Mouse (Mus musculus) heart, postnatal 10 days (tissue): ENCODE data around the gene Alad. TPM values are rescaled to one million over a fixed set of nuclear protein-coding genes. Genes with fewer than 3 reads are reported as not detected.
"Not testable (repeated sequence)": the region's sequence is repeated elsewhere in the genome, so short reads cannot be mapped to it uniquely, and the experiment has no call there.

Experiments
- DNase-seq, 2 experiments: peaks; one replicate each; pipeline ENCODE4 v3.0.0; 2021
- intact Hi-C: fragments of 180-260 bp; cut with DNase I; formaldehyde crosslinking; loops from one replicate; pipeline ENCODE4 v1.15.1; 2025
- total RNA-seq, 2 experiments: library from RNA; stranded (reverse); gene quantifications; 2 replicates each; pipeline ENCODE4 v1.2.3; 2021

Gene Alad
- total RNA-seq, 2 experiments from 2014 or later: 61.1 to 65.2 TPM

DNA sequence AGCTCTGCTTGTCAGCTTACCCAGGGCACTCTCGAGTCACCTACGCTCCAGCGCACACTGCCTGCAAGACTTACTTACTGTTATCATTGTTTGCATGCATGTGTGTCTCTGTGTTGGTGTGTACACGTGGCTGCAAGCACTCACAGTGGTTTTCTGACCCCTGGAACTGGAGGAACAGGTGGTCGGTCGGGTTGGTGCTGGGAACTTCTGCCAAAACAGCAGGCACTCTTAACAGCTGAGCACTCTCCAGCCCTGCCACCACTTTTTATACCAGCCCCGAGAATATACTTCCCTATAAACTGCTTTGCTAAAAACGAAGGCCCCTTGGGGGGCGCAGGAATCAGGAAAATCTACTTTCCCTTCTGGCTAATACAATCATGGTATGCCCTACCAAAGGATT is 25.5 kb downstream of the Alad start:
- intact Hi-C loops: no loop called here

DNA sequence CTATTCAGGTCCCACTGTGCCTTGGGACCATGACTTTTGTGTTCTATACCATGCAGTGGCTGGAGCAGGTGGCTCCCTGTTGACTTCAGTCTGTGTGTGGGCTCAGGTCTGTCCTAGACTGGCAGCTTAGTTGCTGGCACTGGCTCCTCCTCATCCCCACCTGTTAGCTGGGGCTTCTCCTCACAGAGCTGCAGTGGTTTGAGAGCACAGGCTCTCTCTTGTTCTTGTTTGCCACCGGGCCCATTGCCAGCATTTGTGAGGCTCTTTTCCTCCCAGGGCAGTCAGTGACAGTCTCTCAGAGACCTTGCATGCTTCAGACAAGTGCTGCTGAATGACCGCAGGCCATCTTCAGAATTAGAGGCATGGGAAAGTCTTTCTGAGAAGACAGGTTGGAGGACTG is 27.0 kb downstream of the Alad start:
- DNase-seq: no peak
- intact Hi-C loops: no loop called here

More for the DNA sequence above, 25.5 kb downstream of the Alad start:
- DNase-seq: no peak

DNA sequence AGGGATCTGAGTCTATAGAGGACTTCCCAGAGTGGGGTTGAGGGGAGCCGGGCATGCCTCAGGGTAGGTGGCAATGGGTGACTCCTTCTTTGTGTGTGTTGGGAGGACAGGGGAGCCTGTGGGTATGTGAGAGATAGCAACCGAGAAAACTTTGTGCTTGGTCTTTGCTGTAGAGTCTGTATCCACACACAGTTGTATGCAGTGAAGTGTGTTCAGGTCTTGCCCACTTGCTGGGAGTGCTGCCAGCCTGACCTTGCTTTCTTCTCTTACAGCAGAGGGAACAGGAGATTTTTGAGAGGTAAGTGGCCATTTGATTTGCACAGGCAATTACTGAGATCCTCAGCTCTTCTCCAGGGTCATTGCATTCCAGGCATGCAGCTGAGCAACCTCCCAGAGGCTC is 31.8 kb downstream of the Alad start:
- DNase-seq: no peak
- intact Hi-C loops: no loop called here

DNA sequence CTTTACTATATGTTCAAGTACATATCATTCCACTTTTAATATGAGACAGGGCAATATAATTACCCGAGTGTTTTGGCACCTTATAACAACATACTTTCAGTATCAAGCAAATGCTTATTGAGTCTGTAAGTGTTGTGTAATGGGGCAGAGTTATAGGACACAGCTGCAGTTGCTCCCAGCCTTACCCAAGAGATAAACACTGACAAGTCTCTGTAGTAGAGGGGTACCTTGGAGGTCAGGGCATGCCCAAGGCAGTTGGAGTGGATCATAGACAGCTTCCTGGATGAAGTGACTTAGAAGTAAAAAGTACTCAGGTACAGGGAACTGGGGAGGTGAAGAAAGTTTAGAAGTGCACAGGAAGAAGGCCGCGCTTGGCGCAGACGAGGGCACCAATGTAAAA is 32.5 kb downstream of the Alad start:
- intact Hi-C loops: no loop called here
- no peak for DNase-seq

DNA sequence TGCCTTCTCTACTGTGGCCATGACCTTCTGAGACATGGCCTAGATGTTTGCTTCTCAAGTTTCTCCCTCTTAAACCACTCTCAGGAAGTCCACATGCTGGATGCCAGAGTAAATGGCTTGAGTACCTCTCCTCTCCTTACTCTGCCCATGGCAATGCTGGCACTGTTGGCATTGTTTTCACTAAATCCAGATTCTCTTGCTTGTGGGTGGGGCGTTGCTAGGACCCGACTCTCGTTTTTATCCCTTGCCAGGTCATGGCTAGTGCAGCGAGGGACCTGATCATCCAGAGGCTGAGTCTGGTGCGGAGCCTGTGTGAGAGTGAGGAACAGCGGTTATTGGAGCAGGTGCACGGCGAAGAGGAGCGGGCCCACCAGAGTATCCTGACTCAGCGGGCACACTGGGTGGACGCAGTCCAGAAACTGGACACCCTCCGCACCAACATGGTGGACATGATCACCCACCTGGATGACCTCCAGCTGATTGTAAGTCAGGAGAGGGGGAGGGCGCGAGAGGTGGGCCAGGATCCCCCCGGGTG is 33.5 kb downstream of the Alad start:
- intact Hi-C loops: no loop called here
- DNase-seq: no peak

DNA sequence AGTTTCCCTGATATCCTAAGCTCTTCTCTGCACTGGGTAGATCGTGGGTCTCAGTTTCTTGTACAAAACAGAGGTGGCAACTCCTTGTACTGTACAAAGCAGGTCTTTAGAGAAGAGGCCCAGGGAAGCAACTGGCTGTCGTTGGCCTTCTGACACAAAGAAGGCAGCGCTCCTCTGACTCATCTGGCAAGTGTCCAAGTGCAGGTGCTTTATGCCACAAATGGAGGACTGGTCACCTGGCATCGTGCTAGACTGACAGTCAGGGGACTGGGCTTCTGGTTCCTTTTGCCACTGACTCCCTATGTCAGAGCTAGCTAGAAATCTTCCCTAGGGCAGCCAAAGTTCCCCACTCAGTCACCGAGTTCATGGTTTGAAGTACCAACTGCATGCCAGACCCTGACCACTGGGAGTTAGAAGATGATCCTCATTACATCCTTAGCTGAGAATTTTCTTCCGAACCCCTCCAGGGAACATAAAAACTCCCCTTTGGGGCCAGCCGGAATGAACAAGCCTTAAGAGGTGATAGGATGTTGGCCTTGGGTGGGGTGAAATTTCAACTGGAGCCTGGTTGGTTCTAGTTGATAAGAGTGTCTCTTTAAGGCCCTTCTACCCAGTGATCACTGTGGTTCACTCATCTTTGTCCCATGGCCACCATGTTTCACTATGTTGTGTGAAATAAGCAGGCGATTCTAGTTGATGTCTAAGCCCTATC is 34.1 kb downstream of the Alad start:
- intact Hi-C loops: no loop called here

DNA sequence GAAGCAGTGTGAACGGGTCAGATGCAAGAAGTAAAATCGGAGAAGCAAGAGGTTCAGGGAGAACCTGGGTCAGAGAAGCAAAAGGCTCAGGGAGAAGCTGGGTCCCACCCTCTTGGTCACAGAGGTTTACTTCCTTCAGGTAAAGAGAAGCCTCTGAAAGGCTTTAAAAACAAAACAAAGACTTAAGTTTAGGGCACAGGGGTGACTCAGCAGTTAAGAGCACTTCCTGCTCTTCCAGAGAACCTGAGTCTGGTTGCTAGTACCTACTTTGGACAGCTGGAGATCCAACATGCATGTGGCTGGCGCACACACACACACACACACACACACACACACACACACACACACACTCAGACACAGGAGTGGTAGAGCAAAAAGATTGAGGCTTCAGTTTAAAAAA is 34.8 kb downstream of the Alad start:
- intact Hi-C loops: no loop called here
- DNase-seq: no peak

More for the DNA sequence above, 34.1 kb downstream of the Alad start:
- no peak for DNase-seq

DNA sequence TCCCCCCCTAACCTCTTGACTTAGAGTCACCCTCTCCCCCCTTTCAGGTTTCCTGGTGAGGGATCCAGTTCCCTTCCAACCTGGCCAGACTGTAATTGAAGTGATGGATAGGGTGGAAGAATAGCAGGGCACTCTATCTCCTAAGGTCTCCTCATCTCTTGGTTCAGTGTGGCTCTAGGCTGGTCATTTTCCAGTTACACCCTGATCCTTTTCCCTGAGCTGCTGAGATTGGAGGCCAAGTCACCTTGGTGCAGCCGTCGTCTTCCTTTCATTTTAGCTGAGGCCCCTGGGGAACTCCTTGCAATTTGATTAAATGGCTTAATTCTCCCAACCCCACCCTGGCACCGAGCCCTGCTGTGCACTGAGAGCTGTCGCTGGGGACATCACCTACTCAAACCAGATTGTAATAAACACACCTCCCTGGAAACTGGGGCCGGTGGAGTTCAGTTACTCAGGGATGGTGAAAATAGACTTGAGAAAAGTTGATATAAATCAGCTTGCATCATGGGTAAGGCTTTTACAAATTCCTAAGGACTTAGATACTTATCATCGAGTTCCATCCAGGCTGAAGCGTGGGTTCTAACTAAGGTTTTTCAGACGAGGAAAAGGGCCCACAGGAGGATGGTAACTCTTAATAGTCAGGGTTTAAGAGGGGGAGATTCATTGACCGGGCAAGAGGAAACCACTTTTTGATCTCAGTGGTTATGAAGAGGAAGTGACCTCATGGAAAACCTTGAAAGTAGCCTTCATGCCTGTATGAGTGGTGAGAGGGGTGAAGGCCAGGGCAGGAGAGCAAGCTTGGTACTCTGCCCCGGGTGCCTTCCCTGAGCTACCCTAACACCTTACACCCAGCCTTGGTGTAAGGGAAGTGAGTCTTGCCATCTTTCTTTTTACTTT is 38.8 kb downstream of the Alad start:
- intact Hi-C loops: no loop called here
- DNase-seq: no peak

DNA sequence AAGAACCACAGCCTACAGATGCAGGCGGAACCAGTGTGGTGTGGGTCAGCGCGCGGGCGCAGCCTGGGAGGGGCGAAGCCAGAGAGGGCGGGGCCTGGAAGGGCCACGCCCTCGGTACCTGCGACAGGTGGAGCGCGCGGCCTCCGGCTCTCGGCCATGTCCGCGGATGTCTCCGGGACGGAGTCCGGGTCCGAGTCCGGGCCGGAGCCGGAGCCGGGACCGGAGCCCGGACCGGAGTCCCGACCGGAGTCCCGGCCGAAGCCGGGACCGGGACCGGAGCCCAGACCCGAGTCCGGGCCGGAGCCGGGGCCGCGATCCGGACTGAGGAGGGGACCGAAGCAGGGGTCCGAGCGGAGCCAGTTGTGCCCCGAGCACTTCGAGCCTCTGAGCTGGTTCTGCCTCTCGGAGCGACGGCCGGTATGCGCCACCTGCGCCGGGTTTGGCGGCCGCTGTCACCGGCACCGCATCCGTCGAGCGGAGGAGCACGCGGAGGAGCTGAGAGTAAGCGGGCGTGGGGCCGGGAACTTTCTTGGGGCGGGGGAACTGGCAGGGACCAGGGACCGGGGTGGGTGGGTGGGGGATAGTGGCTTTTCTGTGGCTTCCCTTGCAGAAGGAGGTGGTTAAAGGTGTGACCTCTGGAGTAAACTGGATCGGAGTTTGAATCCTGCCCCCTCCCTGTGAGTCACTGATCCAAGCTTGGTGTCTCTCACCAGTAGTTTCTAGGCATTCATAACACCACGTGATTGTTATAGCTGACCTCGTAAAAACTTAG is 39.6 kb downstream of the Alad start, which contains the start of gene Bspry:
Bspry (plus strand) TSS at position 117 of the 772 bp plus-strand sequence.
- peak in 1 of 2 experiments; percentile 27 for DNase-seq
- intact Hi-C loops: no loop called here

DNA sequence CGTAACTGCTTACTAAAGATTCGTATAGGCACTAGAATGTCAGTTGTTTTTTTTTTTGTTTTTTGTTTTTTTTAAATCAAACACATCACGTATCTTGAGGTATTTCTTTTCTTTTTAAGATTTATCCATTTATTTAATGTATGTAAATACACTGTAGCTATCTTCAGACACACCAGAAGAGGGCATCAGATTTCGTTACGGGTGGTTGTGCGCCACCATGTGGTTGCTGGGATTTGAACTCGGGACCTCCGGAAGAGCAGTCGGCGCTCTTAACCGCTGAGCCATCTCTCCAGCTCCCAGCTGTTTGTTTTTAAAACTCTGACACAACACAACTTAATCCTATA is 40.2 kb downstream of the Alad start:
- DNase-seq, intact Hi-C loops: not testable (repeated sequence)

DNA sequence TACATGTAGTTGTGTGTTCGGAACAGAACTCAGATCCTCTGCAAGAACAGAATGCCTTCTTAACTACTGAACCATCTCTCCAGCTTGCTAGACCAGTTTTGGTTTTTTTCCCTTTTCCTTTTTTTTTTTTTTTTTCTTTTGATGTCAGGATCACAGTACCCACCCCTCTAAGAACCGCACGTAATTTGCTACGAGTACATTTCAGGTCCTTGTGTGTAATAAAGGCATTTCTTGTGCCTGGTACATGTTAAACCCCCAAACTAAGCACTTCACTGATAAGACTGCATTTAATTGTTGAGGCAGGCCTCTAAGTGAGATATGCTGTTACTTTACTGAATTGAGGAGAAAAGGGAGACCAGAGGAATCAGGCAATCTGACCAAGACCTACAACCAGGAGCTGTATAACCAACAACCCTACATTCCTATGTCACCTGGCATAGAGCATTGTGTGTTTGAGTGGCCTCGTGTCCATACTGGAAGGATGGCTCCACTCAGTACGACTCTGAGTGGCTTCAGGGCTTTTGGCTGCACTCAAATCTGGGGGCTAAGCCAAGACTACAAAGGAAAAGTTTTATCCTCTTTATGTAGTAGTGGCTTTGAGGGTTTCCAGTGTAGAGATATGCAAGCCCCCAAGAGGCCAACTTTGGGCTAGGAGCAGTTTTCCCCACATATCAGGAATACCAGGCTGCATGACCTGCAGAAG is 42.0 kb downstream of the Alad start:
- no peak for DNase-seq
- intact Hi-C loops: no loop called here

DNA sequence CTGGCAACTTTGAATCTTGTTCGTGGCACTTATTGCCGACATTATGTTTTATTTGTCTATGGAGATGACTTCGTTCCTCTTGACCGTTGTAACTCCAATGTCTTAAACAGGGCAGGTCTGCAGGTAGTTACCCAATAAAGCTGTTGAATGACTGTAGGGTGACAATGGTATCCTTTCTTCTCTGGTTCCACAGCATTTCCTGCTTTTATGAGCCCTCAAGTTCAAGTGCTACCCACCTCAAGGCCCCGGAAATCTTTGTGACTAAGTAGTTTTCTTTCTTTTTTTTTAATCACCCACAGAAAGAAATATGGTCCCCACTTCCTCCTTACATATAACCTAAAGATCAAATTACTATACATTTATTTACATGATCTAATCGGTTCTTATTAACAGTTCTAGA is 43.9 kb downstream of the Alad start:
- intact Hi-C loops: no loop called here
- DNase-seq: no peak

DNA sequence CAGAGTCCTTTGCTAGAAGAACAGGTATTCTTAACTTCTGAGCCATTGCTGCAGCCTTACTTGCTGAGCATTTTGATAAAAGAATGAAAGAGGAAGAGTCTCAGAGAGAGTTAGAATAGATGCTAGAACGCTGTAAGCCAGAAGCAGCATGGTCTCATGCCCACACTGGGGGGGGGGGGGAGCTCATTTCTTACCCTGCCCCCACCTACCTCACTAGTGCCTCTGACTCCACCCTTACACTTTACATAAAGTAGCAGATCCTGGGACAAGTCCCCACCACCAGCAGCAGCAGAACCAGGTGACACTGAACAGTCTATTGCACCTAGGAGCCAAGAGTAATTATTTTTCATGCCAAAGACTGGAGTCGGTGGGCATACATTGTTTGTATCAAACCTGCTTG is 44.6 kb downstream of the Alad start:
- intact Hi-C loops: no loop called here
- no peak for DNase-seq

DNA sequence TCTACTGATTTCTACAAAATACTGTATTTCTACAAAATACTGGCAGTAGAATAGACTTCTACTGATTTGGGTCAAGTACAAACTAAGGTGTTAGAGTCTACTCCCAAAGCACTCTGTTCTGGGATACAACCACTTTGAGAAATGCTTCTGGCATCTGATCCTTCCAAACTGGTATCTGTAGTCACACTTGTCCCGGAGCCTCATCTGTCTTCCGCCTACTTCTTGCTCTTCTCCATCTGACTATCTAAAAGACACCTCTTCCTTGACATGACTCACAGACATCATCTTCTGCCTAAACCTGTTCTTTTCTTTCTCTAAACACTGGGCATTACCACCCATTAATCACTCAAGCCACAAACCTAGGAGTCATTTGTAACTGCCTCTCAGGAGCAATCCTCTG is 47.6 kb downstream of the Alad start:
- no peak for DNase-seq
- intact Hi-C loops: no loop called here

DNA sequence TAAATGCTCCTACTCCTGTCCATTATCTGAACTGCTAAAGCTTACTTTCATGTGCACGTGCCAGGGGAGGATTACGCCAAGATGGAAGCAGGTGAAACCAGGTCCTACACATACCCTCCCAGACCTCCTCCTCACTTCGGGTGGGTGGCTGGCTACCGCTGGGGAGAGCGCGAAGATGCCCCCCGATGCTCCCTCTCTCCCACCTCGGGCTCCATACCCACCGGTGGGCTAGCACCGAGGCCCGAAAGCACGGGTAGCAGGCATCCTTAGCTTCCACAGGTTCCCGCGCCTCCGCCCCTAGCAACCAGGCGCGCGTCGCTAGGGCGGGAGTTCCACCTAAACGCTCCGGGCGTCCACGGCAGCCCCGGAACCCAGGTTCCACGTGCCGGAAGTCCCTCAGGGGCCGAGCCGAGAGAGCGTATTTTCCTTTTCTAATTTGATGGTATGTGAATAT is 49.1 kb downstream of the Alad start, which contains the start of gene Wdr31:
Wdr31 (minus strand) TSS at position 299 of the 454 bp plus-strand sequence.
- intact Hi-C loops: no loop called here
- DNase-seq: peak; percentile 76 to 86

DNA sequence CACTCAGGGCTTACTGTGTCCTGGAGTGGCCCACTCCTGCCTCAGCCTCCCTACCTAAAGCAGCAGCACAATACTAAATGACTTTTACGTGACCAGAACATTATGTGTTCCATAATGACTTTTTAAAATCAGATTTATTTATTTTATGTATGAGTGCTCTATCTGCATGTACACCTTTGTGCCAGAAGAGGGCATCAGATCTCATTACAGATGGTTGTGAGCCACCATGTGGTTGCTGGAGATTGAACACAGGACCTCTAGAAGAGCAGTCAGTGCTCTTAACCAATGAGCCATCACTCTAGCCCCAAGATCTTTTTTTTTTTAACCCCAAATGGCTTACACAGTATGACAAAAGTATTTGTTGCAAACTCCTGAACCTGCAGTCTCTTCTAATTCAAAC is 51.6 kb downstream of the Alad start:
- intact Hi-C loops: no loop called here
- no peak for DNase-seq

DNA sequence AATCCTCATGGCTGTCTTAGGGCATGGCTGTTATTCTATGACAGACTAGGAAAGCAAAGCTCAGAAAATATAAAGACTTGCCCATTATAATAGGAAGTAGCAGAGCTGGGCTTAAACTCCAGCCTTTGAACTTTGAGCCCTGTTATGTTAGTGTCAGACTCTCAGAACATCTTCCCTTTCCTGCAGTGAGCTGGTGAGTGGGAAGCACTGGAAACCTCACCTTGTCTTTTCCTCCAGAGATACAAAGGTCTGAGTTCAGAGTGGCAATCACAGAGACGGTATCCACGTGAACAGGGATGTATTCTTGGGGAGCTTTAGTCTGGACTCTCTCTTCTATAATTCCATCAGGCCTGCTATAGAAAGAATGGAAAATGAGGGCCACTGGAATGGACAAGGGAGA is 56.6 kb downstream of the Alad start:
- intact Hi-C loops: no loop called here
- DNase-seq: no peak

DNA sequence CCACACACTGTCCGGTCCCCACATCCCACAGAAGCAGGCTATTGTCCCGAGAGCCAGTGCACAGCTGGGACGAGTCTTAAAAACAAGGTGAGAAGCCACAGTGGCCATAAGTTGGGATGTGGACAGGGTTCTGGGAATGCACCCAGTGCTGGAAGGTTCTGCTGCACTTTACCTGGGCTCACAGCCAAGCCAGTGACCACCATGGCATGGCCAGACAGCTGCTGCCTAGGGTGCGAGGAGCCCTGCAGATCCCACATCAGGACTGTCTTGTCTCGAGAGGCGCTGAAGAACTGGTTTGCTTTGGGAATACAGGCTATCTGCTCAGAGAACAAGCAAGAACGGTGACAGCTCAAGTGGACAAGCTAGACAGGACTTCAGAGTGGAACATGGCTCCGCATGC is 59.4 kb downstream of the Alad start:
- DNase-seq: no peak
- intact Hi-C loops: no loop called here
